Mouse (Mus musculus) heart, postnatal 4 days (tissue): ENCODE data around the gene Atf6b. TPM values are rescaled to one million over a fixed set of nuclear protein-coding genes. Genes with fewer than 3 reads are reported as not detected.

ENCODE experiments used
- DNase-seq: peaks from one replicate; pipeline ENCODE4 v3.0.0; 2021
- total RNA-seq, 2 experiments: library from RNA; stranded (reverse); gene quantifications; 2 replicates each; pipeline ENCODE4 v1.2.3; 2021

Atf6b gene
- 10 to 100 TPM; 22.3 to 24.4 TPM for total RNA-seq

DNA sequence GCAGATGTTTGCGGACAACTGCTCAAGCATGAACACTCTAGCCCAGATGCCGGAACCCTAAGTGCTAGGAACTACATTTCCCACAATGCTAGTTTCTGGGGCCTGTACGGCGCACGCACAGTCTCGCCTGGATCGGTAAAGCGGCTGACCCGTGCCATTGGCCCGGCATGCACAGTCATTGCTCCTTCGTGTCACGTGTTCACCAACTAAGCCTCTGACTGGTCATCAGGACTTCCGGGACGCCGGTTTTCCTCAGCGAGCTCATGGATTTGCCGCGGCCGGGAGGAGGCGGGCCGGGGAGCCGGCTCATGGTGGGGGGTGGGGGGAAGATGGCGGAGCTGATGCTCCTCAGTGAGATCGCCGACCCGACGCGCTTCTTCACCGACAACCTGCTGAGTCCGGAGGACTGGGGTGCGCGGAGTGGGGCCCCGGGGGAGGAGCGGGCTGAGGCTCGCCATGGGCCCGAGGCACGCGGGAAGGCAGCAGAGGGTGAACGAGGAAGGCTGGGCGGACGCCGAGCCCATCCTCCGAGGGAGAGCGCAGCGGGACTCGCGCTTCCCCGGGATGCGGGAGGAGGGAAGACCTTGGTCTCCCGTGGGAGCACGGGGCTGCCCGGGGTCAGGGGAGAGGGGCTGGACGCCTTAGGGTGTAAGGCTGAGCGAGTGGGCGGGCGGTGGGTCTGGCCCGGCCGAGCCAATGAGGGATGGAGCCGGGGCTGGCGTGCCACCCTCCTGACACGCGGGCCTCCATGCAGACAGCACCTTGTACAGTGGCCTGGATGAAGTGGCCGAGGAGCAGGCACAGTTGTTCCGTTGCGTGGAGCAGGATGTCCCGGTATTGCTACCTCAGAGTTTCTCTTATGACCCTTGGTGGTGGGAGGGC lies at the start of gene Atf6b:
Gene Atf6b (plus strand): TSS at position 241 of the 882 bp plus-strand sequence.
- peak; percentile 95 for DNase-seq

DNA sequence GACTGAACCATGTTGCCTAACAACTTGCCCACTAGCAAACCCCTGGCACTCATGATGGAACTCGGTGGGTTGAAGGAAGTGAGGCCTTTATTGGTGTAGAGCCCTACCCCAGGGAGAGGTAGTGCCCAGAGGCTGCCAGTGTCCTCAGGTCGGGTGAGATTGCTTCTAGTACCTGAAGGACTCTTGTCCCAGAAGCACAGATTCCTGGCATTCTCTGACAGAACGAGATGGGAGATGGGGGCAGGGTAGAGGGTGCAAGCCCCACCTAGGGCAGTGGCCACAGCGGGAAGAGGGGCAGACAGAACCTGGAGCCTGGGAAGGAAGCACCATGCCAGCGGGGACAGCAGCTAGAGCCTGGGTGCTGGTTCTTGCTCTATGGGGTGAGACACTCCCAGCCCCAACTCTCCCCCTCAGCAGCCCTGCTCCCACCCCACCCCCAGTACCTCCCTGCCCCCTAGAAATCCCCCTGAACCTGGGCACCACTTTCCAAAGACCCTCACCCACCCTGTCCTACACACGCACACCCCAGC lies 49.3 kb upstream of the Atf6b start, which contains the start of gene Ager:
Gene Ager (plus strand): TSS at position 297 of the 530 bp plus-strand sequence.
- DNase-seq: no peak

DNA sequence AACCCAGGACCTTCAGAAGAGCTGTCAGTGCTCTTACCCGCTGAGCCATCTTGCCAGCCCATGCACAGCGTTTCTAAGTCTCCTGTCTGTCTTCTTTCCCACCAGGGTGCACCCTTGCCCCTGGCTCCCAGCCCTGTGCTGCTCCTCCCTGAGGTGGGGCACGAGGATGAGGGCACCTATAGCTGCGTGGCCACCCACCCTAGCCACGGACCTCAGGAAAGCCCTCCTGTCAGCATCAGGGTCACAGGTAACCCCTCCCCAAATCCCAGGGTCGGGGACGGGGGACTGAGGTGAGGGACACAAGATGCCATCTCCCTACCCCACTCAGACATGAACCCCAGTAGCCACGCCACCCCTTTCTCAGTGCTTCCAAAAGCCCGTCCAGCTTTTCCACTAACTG lies 47.1 kb upstream of the Atf6b start:
- DNase-seq: no peak

DNA sequence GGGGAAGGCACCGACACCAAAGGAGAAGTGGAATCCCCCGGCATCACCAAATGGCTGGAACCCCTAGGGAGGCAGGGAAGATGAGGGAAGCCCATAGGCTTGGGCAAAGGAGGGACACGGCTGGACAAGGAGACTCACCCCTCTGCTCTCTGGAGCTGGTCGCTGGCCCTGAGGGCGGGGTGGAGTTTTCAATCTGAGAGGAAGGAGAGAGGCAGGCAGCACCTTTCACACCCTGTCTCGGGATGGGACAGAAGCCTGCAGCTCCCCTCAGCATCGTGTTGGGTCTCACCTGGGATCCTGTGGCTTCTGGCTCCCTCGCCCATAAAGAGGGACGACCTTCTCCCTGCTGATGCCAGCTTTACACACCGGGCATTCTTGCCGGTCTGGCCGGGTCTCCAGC lies 45.1 kb upstream of the Atf6b start:
- DNase-seq: no peak

DNA sequence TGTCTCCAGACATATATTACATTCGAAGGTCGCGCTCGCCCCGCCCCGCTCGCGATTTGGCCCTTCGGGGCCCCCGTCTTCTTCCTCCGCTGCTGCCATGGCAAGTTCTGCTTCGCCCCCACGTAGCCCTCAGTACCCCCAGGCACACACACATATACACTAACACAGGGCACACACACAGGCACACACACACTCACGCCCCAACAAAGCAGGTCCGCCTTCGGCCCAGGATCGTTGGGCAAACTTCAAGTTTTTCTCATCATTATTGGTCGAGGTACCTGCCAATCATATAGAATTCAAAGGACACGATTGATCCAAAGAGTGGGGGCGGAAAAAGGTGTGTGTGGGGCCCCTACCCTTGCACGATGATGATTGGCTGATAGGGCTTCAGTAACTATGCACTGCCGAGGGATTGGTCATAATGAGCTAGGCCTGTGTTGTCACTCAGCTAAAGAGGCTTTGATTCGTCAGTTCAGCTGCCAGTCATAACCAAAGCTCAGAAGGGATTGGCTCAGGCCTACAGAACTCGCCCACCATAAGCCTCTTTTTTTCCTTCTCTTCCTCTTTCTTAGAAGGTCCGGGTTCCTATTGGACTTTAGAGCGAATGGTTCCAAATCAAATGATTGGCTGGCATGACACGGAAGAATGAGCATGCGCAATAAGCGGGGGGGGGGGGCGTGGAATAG lies 43.4 kb upstream of the Atf6b start, which contains the start of gene Rnf5:
Gene Rnf5 (minus strand): TSS at position 316 of the 686 bp plus-strand sequence.
- peak; percentile 100 for DNase-seq

DNA sequence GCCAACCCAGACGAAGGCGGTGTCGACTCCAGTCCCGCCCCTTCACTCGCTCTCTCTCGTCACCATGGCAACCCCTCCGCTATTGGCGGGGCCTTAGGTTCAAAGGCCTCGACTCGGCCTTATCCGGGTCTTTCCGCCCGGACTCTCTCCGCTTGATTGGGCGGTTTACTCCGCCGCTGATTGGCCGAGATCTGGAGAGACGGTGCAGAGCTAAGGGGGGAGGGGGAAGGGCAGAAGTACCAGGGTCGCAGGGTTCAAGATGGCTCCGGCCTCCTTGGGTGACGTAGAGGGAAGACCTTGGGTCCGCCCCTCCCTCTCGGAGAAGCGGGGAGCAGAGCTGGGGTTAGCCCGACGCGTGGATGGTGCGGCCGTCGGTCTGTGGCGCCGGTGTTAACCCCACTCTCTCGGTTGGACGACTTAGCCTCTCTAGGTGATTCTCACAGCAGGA lies 42.9 kb upstream of the Atf6b start, which contains the start of gene Agpat1:
Gene Agpat1 (plus strand): TSS at position 202 of the 448 bp plus-strand sequence.
- DNase-seq: peak; percentile 99

DNA sequence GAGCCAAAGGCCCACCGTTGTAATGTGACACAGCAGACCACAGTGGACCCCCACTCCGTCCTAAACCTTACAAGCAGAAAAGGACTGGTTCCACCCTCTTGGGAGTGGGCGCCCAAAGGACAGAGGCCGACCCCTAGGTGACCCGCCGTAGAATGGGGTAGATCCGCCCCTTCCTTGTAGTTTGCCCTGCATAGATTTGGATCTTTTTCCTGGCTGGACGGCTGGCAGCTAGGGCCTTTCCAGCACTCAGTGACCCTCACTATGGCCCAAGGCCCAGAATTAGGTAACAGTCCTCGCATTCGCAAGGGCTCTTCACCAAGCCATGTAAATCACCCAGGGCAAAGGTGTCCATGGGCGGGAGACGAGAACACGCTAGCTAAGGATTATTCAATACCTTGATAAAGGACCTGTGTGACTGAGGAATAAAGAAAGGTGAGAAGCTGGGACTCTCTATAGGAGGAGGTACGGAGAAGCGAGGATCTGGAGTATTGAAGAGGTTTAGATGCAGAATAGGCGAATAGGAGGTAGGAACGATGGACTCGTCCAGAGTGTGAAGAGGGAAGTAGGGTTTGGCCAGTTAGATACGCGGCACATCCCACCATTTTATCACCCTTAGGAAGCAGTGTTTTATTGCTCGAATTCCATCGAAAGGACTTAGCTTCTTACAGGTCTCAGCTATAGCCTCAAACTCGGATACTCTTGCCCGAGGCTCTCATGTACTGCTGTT lies 42.3 kb upstream of the Atf6b start:
- DNase-seq: no peak

DNA sequence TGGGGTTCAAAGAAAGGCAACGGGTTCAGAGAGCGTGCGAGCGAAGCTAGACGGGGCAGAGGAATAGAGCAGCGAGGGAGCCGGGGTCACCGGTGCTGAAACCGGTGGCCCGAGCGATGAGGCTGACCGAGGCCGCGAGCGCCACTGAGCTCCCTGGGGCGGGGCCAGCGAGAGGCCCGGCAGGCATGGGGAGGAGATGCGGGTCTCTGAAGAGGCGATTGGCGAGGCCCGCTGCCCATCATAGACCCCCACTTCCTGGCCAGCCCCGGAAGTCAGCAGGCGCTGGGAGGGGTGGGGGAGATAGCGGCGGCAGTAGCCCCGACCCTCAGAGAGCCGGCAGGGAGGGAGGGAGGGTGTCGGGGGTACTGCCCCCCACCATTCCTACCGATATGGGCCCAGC lies 41.3 kb upstream of the Atf6b start:
- DNase-seq: peak; percentile 98

DNA sequence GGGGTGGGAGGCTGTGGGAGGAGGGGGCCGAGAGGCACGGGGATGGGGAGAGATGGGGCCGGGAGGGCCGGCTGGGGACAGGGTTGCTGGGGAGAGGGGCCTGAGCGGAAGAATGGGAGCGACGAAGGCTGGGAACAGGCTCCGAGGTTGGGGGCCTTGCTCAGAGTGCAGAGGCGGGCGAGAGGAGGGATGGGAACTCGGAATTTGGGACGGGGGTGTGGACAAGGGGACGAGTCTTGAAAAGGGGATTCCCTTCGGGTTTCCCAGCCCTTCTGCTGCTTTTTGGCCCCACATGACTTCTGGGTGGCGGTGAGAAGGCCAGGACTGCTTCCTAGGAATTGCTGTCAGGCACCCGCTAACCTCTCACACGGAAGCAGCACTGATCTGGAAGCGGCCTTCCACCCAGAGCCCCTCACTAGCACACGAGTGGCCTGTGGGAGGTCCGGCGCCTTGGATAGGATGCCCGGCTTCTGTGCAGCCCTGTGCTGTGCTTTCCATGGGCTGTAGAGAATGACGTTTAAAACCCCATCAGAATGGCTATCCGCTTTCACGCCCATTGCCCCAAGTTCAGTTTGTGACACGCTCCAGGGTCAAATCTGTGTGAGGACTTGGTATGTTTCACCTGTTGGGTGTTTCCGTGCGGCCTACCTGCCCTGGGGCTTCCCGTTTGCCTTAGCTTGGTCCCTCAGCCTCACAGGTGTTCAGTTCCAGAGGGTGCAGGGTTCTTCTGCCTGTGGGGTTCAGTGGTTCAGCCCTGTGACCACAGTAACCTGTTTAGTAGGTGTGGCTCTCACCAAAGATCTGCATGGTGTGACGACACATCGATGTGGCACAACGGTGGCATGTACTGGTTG lies 40.5 kb upstream of the Atf6b start:
- peak; percentile 42 for DNase-seq

DNA sequence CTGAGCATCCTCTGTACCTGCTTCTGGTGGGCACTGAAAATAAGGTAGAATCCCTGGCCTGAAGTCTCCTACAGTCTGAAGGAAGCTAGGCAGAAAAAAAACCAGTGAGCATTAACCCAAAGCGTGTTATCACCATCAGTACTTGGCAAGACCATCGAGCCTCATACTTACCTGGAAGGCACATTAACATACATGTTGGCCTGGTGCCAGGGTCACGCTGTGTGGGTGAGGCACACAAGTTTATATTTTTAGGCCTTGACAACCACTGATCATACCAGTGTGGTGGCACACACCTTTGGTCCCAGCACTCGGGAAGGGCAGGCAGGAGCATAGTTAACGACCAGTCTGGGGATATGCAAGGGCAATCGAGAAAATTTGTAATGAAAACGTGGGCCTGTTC lies 38.9 kb upstream of the Atf6b start:
- no peak for DNase-seq

DNA sequence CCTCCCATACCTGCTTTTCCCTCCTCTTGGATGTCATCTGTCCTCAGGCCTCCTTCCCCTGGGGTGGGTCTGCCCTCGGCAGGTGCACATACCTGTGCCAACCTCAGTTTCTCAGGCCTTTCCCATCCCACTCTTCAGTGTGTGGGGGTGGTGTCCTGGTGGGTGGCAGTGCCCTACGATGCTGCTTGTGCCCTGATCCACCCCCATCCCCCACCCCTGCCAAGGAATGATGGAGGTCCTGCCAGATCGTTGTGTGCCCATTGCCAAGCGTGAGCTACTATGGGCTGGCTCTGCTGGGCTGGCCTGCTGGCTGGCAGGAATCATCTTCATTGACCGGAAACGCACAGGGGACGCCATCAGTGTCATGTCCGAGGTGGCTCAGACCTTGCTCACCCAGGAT lies 35.9 kb upstream of the Atf6b start:
- no peak for DNase-seq

DNA sequence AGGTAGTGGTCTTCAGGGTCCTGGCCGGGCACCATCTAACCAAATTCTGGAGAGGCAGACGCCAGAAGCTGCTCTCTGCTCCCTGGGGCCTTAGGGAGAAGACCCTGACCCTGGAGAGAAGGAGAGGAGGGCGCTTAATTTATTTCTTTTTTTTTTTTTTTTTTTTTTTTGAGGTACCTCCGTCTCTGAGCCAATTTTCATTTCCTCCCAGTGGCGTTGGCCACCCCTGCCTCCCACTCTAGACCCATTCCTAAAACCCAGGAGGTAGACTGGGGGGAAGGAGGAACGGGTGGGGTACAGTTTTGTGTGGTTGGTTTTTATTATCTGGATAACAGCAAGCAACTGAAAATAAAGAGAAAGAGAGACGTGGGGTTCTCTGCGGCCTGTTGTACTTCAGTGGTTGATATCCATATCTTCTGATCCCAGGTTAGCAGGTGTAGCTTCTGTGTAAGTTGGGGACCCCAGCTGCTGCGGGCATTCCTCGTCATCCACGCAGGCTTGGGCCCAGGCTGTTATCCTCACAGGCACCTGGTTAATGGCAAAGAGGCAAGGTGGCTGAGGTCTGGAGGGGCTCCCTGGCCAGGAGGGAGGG lies 33.8 kb upstream of the Atf6b start:
- DNase-seq: no peak

DNA sequence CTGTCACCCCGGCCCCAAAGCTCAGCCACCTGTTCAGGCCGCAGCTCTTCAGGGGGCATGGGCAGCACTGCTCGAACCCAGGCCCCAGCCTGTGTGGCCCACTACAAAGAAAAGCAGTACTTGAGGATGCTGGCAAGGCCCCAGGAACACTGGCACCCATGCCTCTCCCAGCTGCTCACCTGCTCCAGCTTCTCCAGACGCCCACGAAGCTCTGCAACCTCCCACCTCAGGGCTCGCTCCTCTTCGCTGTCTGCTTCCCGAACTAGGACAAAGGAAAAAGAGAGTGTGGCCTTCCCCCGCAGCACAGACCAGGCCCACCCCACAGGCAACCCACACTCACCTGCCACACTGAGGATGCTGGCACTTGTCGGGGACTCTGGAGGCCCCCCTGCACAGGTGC lies 33.1 kb upstream of the Atf6b start:
- DNase-seq: no peak

DNA sequence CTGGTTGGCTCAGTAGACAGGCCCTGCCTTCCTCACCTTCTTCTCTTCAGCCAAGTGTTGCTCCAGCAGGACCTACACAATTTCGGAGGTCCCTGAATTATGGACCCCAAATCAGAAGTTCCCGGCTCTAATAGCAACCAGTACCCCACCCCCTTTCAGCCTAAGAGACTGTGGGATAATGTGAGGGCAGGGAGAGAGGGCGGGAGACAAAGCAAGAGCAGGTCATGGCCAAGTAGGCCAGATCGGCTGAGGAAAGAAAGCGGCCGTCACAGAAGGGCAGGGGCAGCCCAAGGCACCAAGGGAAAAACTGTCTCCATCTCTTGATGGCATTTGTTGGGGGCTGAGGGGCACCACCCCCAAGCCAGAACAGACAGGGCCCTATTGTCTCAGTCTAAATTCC lies 31.1 kb upstream of the Atf6b start, which contains the start of gene Egfl8:
Gene Egfl8 (minus strand): TSS at position 101 of the 400 bp plus-strand sequence.
- no peak for DNase-seq

DNA sequence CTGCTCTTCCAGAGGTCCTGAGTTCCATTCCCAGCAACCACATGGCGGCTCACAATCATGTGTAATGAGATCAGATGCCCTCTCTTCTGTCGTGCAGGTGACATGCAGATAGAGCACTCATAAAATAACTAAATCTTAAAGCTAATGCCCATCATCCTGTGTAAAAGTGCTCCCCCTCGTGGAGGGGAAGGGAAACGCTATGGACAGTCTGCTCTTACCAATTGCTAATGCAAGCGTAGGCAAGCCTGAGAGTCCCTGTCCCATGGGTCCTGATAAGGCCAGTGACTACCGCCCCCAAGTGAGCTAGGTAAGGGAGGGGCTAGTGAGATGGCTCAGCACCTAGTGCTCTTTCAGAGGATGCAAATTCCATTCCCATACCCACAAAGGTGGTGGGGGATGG lies 27.9 kb upstream of the Atf6b start:
- DNase-seq: peak; percentile 74

DNA sequence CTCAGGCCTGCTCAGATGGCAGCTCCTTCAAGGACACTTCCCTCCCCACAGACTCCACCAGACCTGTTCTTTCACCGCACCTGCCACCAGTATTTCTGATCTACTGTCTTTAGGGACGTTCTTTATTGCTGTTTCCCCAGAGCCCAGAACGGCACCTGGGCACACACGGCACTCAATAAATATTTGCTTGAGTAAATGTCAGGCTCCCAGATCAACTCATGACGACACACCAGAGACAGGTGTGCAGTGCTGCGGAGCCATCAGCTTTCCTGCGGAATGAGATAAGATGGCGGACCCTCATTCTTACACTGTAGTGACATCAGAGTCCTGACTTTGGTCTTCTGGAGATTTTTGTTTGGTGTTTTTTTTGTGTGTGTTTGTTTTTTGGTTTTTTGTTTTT lies 25.9 kb upstream of the Atf6b start:
- no peak for DNase-seq

DNA sequence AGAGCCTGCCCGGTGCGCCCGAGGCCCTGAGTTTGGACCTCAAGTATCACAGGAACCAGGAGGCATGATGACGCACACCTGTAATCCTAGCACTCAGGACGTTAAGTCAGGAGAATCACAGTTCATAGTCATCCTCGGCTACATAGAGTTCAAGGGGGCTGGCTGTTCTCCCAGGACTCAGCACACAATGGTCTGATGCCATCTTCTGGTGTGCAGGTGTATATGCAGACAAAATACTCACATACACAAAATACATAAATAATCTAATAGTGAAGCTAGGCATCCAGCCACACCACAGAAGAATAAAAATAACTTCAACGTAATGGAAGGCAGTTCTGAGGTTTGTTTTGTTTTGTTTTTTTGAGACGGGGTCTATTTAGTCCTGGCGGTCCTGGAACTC lies 23.8 kb upstream of the Atf6b start:
- DNase-seq: no peak

DNA sequence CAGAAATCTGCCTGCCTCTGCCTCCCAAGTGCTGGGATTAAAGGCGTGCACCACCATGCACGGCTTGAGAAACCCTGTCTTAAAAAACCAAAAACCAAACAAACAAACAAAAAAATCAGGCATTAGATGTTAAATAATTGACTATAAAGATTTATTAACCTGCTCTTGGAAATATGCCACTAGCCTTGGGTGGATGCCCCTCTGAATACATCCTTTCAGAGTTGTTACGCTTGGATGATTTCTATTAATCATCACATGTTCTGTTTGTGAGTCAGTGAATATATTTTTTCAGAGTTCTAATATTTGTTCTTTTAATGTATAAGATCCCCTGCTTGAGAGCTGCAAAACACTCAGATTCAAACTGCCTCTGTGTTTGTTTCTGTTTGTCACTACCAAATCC lies 22.0 kb upstream of the Atf6b start:
- no peak for DNase-seq

DNA sequence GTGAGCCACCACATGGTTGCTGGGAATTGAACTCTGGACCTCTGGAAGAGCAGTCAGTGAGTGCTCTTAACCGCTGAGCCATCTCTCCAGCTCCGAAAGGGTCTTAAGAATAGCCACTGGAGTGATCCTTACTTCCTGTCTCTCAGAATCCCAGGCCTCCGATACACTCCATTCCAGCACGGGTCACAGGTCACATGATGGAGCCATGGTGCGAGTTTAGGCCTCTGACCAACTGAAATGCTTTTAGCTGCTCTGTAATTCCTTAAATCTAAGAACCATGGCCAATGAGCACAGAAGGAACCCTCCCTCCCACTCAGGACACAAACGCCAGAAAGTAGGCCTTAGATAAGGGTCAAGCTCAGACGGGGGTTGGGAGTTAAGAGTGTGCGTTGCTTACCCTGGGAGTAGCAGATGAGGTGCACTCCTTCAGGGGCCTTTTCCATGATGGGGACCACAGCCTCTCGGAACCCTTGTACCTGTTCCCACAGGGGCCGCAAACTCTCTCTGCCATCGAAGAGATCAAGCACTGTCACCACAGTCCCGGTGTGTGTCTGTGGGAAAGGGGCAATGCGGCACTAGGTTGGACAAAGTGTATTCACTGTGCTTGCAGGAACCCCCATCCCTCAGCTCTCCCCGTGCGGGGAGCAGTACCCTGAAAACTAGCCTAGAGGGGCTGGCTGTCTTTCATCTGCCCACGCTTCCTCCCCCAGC lies 20.7 kb upstream of the Atf6b start:
- no peak for DNase-seq

DNA sequence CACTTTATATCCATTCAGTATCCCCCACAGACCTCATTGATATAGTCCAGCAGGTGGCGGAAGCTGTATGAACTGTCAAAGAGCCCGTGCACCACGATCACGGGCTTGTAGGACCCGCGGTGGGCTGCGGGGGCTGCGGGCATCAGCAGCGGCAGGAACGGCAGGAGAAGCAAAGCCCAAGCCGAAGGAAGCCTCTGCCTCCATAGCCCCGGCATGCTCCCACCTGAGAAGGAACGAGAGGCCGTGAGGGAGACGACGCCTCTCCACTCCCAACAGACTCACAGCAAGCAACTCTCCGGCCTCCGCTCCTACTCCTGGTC lies 20.2 kb upstream of the Atf6b start:
- peak; percentile 47 for DNase-seq
